In genomic region chr10:118810908-118811711, GRCm38 (mm10) we compare ENCODE assay signal across 9 mouse cellular contexts. TPM values are rescaled to one million over a fixed set of nuclear protein-coding genes. Genes with fewer than 3 reads are reported as not detected.
DNase-seq lines count a peak whose midpoint lies in the region; ATAC-seq lines count a peak whose summit lies in the region.
"Had no signal": no experiment of that assay in that cellular context is flagged by ENCODE, and none has a peak within 500 bp of the region (broad histone marks: within the 10 kb centered on the region; RNA-seq: fewer than 3 reads in every experiment).

No protein-coding gene starts in this region.

- ATAC-seq in hindbrain, embryonic 11.5 days (ENCODE audit: low FRiP score): no peak
- ATAC-seq in hindbrain, embryonic 12.5 days (ENCODE audit: low FRiP score): no peak
- peak; percentile 42; the same call in 1 of the 2 replicates for ATAC-seq in heart, embryonic 11.5 days (replicated peaks; ENCODE audit: insufficient number of reproducible peaks, low FRiP score, low TSS enrichment)
- ATAC-seq in megakaryocyte-erythroid progenitor cell, adult 5-6 weeks (replicated peaks; ENCODE audit: low FRiP score, low TSS enrichment, poor library complexity, severe bottlenecking): 0 out of 2 replicates have a peak, but pooled peaks have one; percentile 27

- H3K4me1 ChIP-seq in hindbrain, embryonic 11.5 days (replicated peaks; ENCODE audit: control insufficient read depth, insufficient read depth, low read length): no peaks in the 10 kb centered on the region
- H3K4me1 ChIP-seq in hindbrain, embryonic 12.5 days: peaks cover 9% of the 10 kb centered on the region
- H3K4me1 ChIP-seq in heart, embryonic 11.5 days (ENCODE audit: control insufficient read depth, insufficient read depth, low read length): peaks cover 11% of the 10 kb centered on the region

- no peaks in the 10 kb centered on the region for H3K9me3 ChIP-seq in hindbrain, embryonic 11.5 days (ENCODE audit: control insufficient read depth, low read length)
- no peaks in the 10 kb centered on the region for H3K9me3 ChIP-seq in hindbrain, embryonic 12.5 days (replicated peaks)
- H3K9me3 ChIP-seq in heart, embryonic 11.5 days (replicated peaks; ENCODE audit: control insufficient read depth, low read length): no peaks in the 10 kb centered on the region
- H3K9me3 ChIP-seq: embryonic facial prominence, embryonic 12.5 days had no signal

- no peaks in the 10 kb centered on the region for H3K36me3 ChIP-seq in hindbrain, embryonic 11.5 days (ENCODE audit: control insufficient read depth, insufficient read depth, low read length)
- no peaks in the 10 kb centered on the region for H3K36me3 ChIP-seq in hindbrain, embryonic 12.5 days
- no peaks in the 10 kb centered on the region for H3K36me3 ChIP-seq in heart, embryonic 11.5 days (ENCODE audit: control insufficient read depth, insufficient read depth, low read length)
- H3K36me3 ChIP-seq: embryonic facial prominence, embryonic 12.5 days had no signal

- 56% methylated on average over 16 of the region's 16 CpGs for WGBS in hindbrain, embryonic 11.5 days
- WGBS in hindbrain, embryonic 12.5 days: 65% methylated on average over 16 of the region's 16 CpGs
- 38% methylated on average over 16 of the region's 16 CpGs for WGBS in heart, embryonic 11.5 days (ENCODE audit: insufficient replicate concordance)

- H3K27ac ChIP-seq in hindbrain, embryonic 11.5 days (ENCODE audit: low read depth, low read length): no peak overlapping the region
- H3K27ac ChIP-seq in hindbrain, embryonic 12.5 days: no peak overlapping the region
- H3K27ac ChIP-seq in heart, embryonic 11.5 days (ENCODE audit: low read depth, low read length): no peak overlapping the region
- H3K27ac ChIP-seq: embryonic facial prominence, embryonic 12.5 days had no signal

- no peak overlapping the region for H3K4me2 ChIP-seq in hindbrain, embryonic 11.5 days (replicated peaks; ENCODE audit: low read depth, low read length)
- H3K4me2 ChIP-seq in hindbrain, embryonic 12.5 days (replicated peaks): no peak overlapping the region
- peak overlapping the region; percentile 24; the same call in 1 of the 2 replicates for H3K4me2 ChIP-seq in heart, embryonic 11.5 days
- H3K4me2 ChIP-seq: embryonic facial prominence, embryonic 12.5 days had no signal

- H3K9ac ChIP-seq in hindbrain, embryonic 11.5 days (ENCODE audit: low read depth, low read length): no peak overlapping the region
- no peak overlapping the region for H3K9ac ChIP-seq in hindbrain, embryonic 12.5 days
- H3K9ac ChIP-seq in heart, embryonic 11.5 days (ENCODE audit: low read depth, low read length): no peak overlapping the region
- H3K9ac ChIP-seq: embryonic facial prominence, embryonic 12.5 days had no signal

- no peak overlapping the region for H3K4me3 ChIP-seq in hindbrain, embryonic 11.5 days (ENCODE audit: low read depth, low read length)
- H3K4me3 ChIP-seq in hindbrain, embryonic 12.5 days: no peak overlapping the region
- no peak overlapping the region for H3K4me3 ChIP-seq in heart, embryonic 11.5 days (ENCODE audit: low read depth, low read length)
- H3K4me3 ChIP-seq: embryonic facial prominence, embryonic 12.5 days had no signal

- DNase-seq in hindbrain, embryonic 11.5 days (ENCODE audit: low spot score): peak; percentile 11
- peak; percentile 69 for DNase-seq in kidney, postnatal 14 days
- DNase-seq in layer of hippocampus, postnatal 10 days (ENCODE audit: low spot score in 2 of 2): no peak
- no peak for DNase-seq in testis, postnatal 10 days (ENCODE audit: low spot score)
- no peak for DNase-seq in gastrocnemius, postnatal 4 days (ENCODE audit: low spot score in 2 of 2)

- no peaks in the 10 kb centered on the region for H3K27me3 ChIP-seq in hindbrain, embryonic 11.5 days (ENCODE audit: control insufficient read depth, insufficient read depth, low read length)
- no peaks in the 10 kb centered on the region for H3K27me3 ChIP-seq in hindbrain, embryonic 12.5 days
- no peaks in the 10 kb centered on the region for H3K27me3 ChIP-seq in heart, embryonic 11.5 days (ENCODE audit: control insufficient read depth, insufficient read depth, low read length)
- H3K27me3 ChIP-seq: embryonic facial prominence, embryonic 12.5 days had no signal

RNA-seq across cellular contexts. Expression of gene Dyrk2, which starts 58.9 kb away (rescaled TPM):
- polyA plus RNA-seq in hindbrain, embryonic 11.5 days (2014; fragmentation: Nextera tagmentation; extraction: Ambion mirVana): 12.1 and 14.3 TPM in 2 replicates
- 11.4 and 13.6 TPM in 2 replicates for polyA plus RNA-seq in hindbrain, embryonic 12.5 days (2016; fragmentation: Nextera tagmentation; extraction: Ambion mirVana)
- 14.0 and 15.4 TPM in 2 replicates for polyA plus RNA-seq in heart, embryonic 11.5 days (2014; fragmentation: Nextera tagmentation; extraction: Ambion mirVana)
- 11.1 and 16.6 TPM in 2 replicates for total RNA-seq in megakaryocyte-erythroid progenitor cell, adult 5-6 weeks (2014; fragmentation: Nextera tagmentation)
- 11.5 and 11.7 TPM in 2 replicates for total RNA-seq in megakaryocyte-erythroid progenitor cell, adult 5-6 weeks (2017)
- total RNA-seq in layer of hippocampus, postnatal 10 days (2021): 10 to 100 TPM; 60.4 to 63.3 TPM
- 100 to 1,000 TPM in 1 of 2 experiments, 10 to 100 TPM in 1; 99.8 to 108 TPM for total RNA-seq in gastrocnemius, postnatal 4 days (2021)

Comparison
In these comparisons a context has a peak if more than half of its experiments do, and no peak if none do; other contexts are left out.
1. ATAC-seq: peak in heart, embryonic 11.5 days (single experiment) and megakaryocyte-erythroid progenitor cell, adult 5-6 weeks (single experiment); none in hindbrain, embryonic 11.5 days (single experiment) and hindbrain, embryonic 12.5 days (single experiment).
2. DNase-seq: peak in hindbrain, embryonic 11.5 days (single experiment) and kidney, postnatal 14 days (single experiment); none in layer of hippocampus, postnatal 10 days (0 of 2), testis, postnatal 10 days (single experiment) and gastrocnemius, postnatal 4 days (0 of 2).